Comparison of ENCODE assay signal across 23 mouse cellular contexts in the genomic region with DNA sequence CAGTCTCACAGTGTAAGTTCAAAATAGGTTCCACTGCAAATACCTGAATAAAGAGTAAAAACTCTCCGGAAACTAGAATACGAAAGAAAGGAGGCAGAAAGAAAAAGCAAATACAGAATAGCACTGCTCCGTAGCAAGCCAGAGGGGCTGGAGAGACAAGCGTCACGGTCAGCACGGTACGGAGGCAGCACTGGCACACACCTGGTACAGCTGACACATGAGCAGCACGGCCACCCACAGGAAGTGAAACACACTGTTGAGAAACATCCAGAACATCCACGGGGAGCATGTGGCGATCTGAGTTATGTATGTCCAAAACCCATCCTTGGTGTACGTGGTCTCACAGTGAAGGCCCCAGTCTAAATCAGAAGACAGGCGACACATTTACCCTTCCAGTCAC. TPM values are rescaled to one million over a fixed set of nuclear protein-coding genes. Genes with fewer than 3 reads are reported as not detected.
A peak's percentile ranks its signal among the peaks of the same experiment; 100 is the strongest.
DNase-seq lines count a peak whose midpoint lies in the region; ATAC-seq and TF ChIP-seq lines count a peak whose summit lies in the region.
"Had no signal": no experiment of that assay in that cellular context is flagged by ENCODE, and none has a peak within 500 bp of the region (broad histone marks: within the 10 kb centered on the region; RNA-seq: fewer than 3 reads in every experiment).

No protein-coding gene starts in this region.

- 80% methylated on average over 12 of the region's 12 CpGs for WGBS in embryonic facial prominence, embryonic 11.5 days
- 89% methylated on average over 12 of the region's 12 CpGs for WGBS in embryonic facial prominence, embryonic 10.5 days
- WGBS in heart, postnatal 0 days, result 75% methylated on average over 12 of the region's 12 CpGs
- 93% methylated on average over 12 of the region's 12 CpGs for WGBS in forebrain, embryonic 15.5 days

- H3K9me3 ChIP-seq in embryonic facial prominence, embryonic 11.5 days (replicated peaks; ENCODE audit: control insufficient read depth, low read length), result no peaks in the 10 kb centered on the region
- H3K9me3 ChIP-seq in embryonic facial prominence, embryonic 10.5 days, result no peaks in the 10 kb centered on the region
- H3K9me3 ChIP-seq in heart, postnatal 0 days (replicated peaks; ENCODE audit: control insufficient read depth, low read length), result no peaks in the 10 kb centered on the region
- no peaks in the 10 kb centered on the region for H3K9me3 ChIP-seq in forebrain, embryonic 15.5 days
- H3K9me3 ChIP-seq: forebrain, embryonic 13.5 days; limb, embryonic 15.5 days; midbrain, embryonic 15.5 days had no signal

- no peak for DNase-seq in embryonic facial prominence, embryonic 11.5 days (ENCODE audit: low spot score)
- no peak for DNase-seq in embryonic facial prominence, embryonic 10.5 days (ENCODE audit: low spot score)
- DNase-seq in heart, postnatal 0 days (ENCODE audit: low spot score), result no peak
- no peak for DNase-seq in heart, adult 9 months (ENCODE audit: low spot score in 2 of 2)
- DNase-seq in A20 (ENCODE audit: low read depth, low spot score), result peak; percentile 77
- no peak for DNase-seq in cerebellum, adult 9-10 months
- DNase-seq: adrenal gland, postnatal 25 days; cerebellum, adult 18-20 months; cerebellum, postnatal 36 days; gastrocnemius, postnatal 25 days; kidney, postnatal 14 days; lung, postnatal 10 days; right cerebral cortex, adult 18-20 months; thymus, adult 18-20 months; thymus, postnatal 4 days had no signal

- no peak for TF ChIP-seq EP300 in heart, postnatal 0 days (IDR thresholded peaks at IDR 0.05; ENCODE audit: low read depth)

- no peak for TF ChIP-seq CTCF in heart, postnatal 0 days (IDR thresholded peaks at IDR 0.05; ENCODE audit: low read depth)

- peaks cover 2% of the 10 kb centered on the region for H3K36me3 ChIP-seq in embryonic facial prominence, embryonic 11.5 days (replicated peaks; ENCODE audit: control insufficient read depth, insufficient read depth, low read depth, low read length)
- peaks cover 86% of the 10 kb centered on the region for H3K36me3 ChIP-seq in embryonic facial prominence, embryonic 10.5 days (replicated peaks)
- H3K36me3 ChIP-seq in heart, postnatal 0 days (replicated peaks; ENCODE audit: control insufficient read depth, insufficient read depth, low read length), result peaks cover 65% of the 10 kb centered on the region
- H3K36me3 ChIP-seq in forebrain, embryonic 15.5 days, result peaks cover 58% of the 10 kb centered on the region

- H3K4me2 ChIP-seq in embryonic facial prominence, embryonic 11.5 days (ENCODE audit: low read depth, low read length), result no peak overlapping the region
- H3K4me2 ChIP-seq in heart, postnatal 0 days (ENCODE audit: low read depth, low read length), result no peak overlapping the region
- H3K4me2 ChIP-seq in forebrain, embryonic 15.5 days (replicated peaks), result no peak overlapping the region
- H3K4me2 ChIP-seq: forebrain, embryonic 13.5 days; limb, embryonic 15.5 days; midbrain, embryonic 15.5 days had no signal

- no peaks in the 10 kb centered on the region for H3K27me3 ChIP-seq in embryonic facial prominence, embryonic 11.5 days (ENCODE audit: control insufficient read depth, insufficient read depth, low read length)
- H3K27me3 ChIP-seq in embryonic facial prominence, embryonic 10.5 days (replicated peaks; ENCODE audit: low read depth, poor library complexity, severe bottlenecking), result no peaks in the 10 kb centered on the region
- no peaks in the 10 kb centered on the region for H3K27me3 ChIP-seq in heart, postnatal 0 days (ENCODE audit: control insufficient read depth, insufficient read depth, low read length)
- no peaks in the 10 kb centered on the region for H3K27me3 ChIP-seq in forebrain, embryonic 15.5 days
- H3K27me3 ChIP-seq: forebrain, embryonic 13.5 days; limb, embryonic 15.5 days; midbrain, embryonic 15.5 days had no signal

- H3K27ac ChIP-seq in embryonic facial prominence, embryonic 11.5 days (replicated peaks; ENCODE audit: low read depth, low read length), result 0 out of 2 replicates have a peak overlapping the region, but pooled peaks have one; percentile 20
- H3K27ac ChIP-seq in embryonic facial prominence, embryonic 10.5 days (replicated peaks), result no peak overlapping the region
- H3K27ac ChIP-seq in heart, postnatal 0 days (ENCODE audit: low read depth), result peak overlapping the region; percentile 11; the same call in 1 of the 2 replicates
- H3K27ac ChIP-seq in forebrain, embryonic 15.5 days (replicated peaks), result no peak overlapping the region
- H3K27ac ChIP-seq: forebrain, embryonic 13.5 days; limb, embryonic 15.5 days; midbrain, embryonic 15.5 days had no signal

- H3K9ac ChIP-seq in embryonic facial prominence, embryonic 11.5 days (replicated peaks; ENCODE audit: low read length), result no peak overlapping the region
- H3K9ac ChIP-seq in heart, postnatal 0 days (replicated peaks; ENCODE audit: low read depth, low read length), result no peak overlapping the region
- H3K9ac ChIP-seq in forebrain, embryonic 15.5 days (replicated peaks), result no peak overlapping the region
- H3K9ac ChIP-seq: forebrain, embryonic 13.5 days; limb, embryonic 15.5 days; midbrain, embryonic 15.5 days had no signal

- ATAC-seq in embryonic facial prominence, embryonic 11.5 days (replicated peaks; ENCODE audit: insufficient number of reproducible peaks, low FRiP score, low TSS enrichment, low read depth), result no peak
- no peak for ATAC-seq in heart, postnatal 0 days (ENCODE audit: insufficient read depth, low read depth)
- 0 out of 2 replicates have a peak, but pooled peaks have one; percentile 15 for ATAC-seq in megakaryocyte, adult 5-6 weeks (ENCODE audit: poor library complexity, severe bottlenecking)
- ATAC-seq in forebrain, embryonic 15.5 days (replicated peaks), result no peak
- ATAC-seq: forebrain, embryonic 13.5 days; hindbrain, embryonic 16.5 days; intestine, postnatal 0 days; midbrain, embryonic 15.5 days had no signal

- no peak overlapping the region for H3K4me3 ChIP-seq in embryonic facial prominence, embryonic 11.5 days (ENCODE audit: low read depth, low read length)
- no peak overlapping the region for H3K4me3 ChIP-seq in embryonic facial prominence, embryonic 10.5 days
- H3K4me3 ChIP-seq in heart, postnatal 0 days (ENCODE audit: low read depth, low read length), result no peak overlapping the region
- no peak overlapping the region for H3K4me3 ChIP-seq in forebrain, embryonic 15.5 days
- H3K4me3 ChIP-seq: erythroblast, embryonic 14.5 days; forebrain, embryonic 13.5 days; limb, embryonic 15.5 days; midbrain, embryonic 15.5 days had no signal

- no peaks in the 10 kb centered on the region for H3K4me1 ChIP-seq in embryonic facial prominence, embryonic 11.5 days (ENCODE audit: control insufficient read depth, insufficient read depth, low read length)
- H3K4me1 ChIP-seq in embryonic facial prominence, embryonic 10.5 days, result no peaks in the 10 kb centered on the region
- no peaks in the 10 kb centered on the region for H3K4me1 ChIP-seq in heart, postnatal 0 days (ENCODE audit: control insufficient read depth, insufficient read depth)
- H3K4me1 ChIP-seq in forebrain, embryonic 15.5 days, result no peaks in the 10 kb centered on the region
- H3K4me1 ChIP-seq: forebrain, embryonic 13.5 days; limb, embryonic 15.5 days; midbrain, embryonic 15.5 days had no signal

RNA-seq across cellular contexts. Expression of a gene that starts 26.4 kb away (rescaled TPM):
- 264 and 268 TPM in 2 replicates for polyA plus RNA-seq in embryonic facial prominence, embryonic 11.5 days (2014; fragmentation: Nextera tagmentation; extraction: Ambion mirVana)
- polyA plus RNA-seq in embryonic facial prominence, embryonic 10.5 days (2016; fragmentation: Nextera tagmentation; extraction: Ambion mirVana), result 275 and 290 TPM in 2 replicates
- 193 and 293 TPM in 2 replicates for total RNA-seq in heart, postnatal 0 days (2014; rRNA removed; ENCODE audit: low replicate concordance)
- 375 and 389 TPM in 2 replicates for polyA plus RNA-seq in heart, postnatal 0 days (2015; fragmentation: Nextera tagmentation; extraction: Ambion mirVana)
- total RNA-seq in megakaryocyte, adult 5-6 weeks (2015), result 56.4 and 57.9 TPM in 2 replicates
- total RNA-seq in megakaryocyte, adult 5-6 weeks (2017), result 174 and 176 TPM in 2 replicates
- 195 and 203 TPM in 2 replicates for polyA plus RNA-seq in forebrain, embryonic 15.5 days (2015; fragmentation: Nextera tagmentation; extraction: Ambion mirVana)

Comparison
In these comparisons a context has a peak if more than half of its experiments do, and no peak if none do; other contexts are left out.
1. H3K27ac ChIP-seq: peak in embryonic facial prominence, embryonic 11.5 days (single experiment) and heart, postnatal 0 days (single experiment); none in embryonic facial prominence, embryonic 10.5 days (single experiment) and forebrain, embryonic 15.5 days (single experiment).